Mouse (Mus musculus) limb, embryonic 11.5 days (tissue): ENCODE data around the gene Srl. TPM values are rescaled to one million over a fixed set of nuclear protein-coding genes. Genes with fewer than 3 reads are reported as not detected.
A peak's percentile ranks its signal among the peaks of the same experiment; 100 is the strongest.
"Not testable (repeated sequence)": the region's sequence is repeated elsewhere in the genome, so short reads cannot be mapped to it uniquely, and the experiment has no call there.

Source experiments
- ATAC-seq: fragments of 200-750 bp; cut with Nextera tagmentation; 2 replicates; pipeline ENCODE4 v1.8.0; 2017; ENCODE audit warnings: low read depth; ENCODE audit not compliant: insufficient number of reproducible peaks, low FRiP score, low TSS enrichment
- DNase-seq: peaks from one replicate; pipeline ENCODE4 v3.0.0-alpha.2; 2015; ENCODE audit warnings: low spot score
- H3K27ac ChIP-seq: fragments of 300-500 bp; sonication (generic); replicated peaks from 2 replicates; pipeline ENCODE4 v1.5.1; 2014; ENCODE audit warnings: low read depth, mild to moderate bottlenecking, low read length
- H3K27me3 ChIP-seq: fragments of 300-500 bp; sonication (generic); 2 replicates; pipeline ENCODE4 v1.6.1; 2014; ENCODE audit warnings: mild to moderate bottlenecking, low read length, mixed read lengths; ENCODE audit not compliant: control insufficient read depth, insufficient read depth
- H3K36me3 ChIP-seq: fragments of 300-500 bp; sonication (generic); 2 replicates; pipeline ENCODE4 v1.6.1; 2014; ENCODE audit warnings: mild to moderate bottlenecking, low read length, moderate library complexity, mixed read lengths; ENCODE audit not compliant: control insufficient read depth, insufficient read depth
- H3K4me1 ChIP-seq: fragments of 300-500 bp; sonication (generic); 2 replicates; pipeline ENCODE4 v1.6.1; 2014; ENCODE audit warnings: low read length, mixed read lengths; ENCODE audit not compliant: control insufficient read depth, insufficient read depth
- H3K4me2 ChIP-seq: fragments of 300-500 bp; sonication (generic); 2 replicates; pipeline ENCODE4 v1.6.1; 2014; ENCODE audit warnings: low read depth, mild to moderate bottlenecking, moderate library complexity; ENCODE audit not compliant: severe bottlenecking
- H3K4me3 ChIP-seq: fragments of 300-500 bp; sonication (generic); 2 replicates; pipeline ENCODE4 v1.5.1; 2014; ENCODE audit warnings: low read depth, low read length
- H3K9ac ChIP-seq: fragments of 300-500 bp; sonication (generic); 2 replicates; pipeline ENCODE4 v1.6.1; 2014; ENCODE audit warnings: mild to moderate bottlenecking, low read length
- H3K9me3 ChIP-seq: fragments of 300-500 bp; sonication (generic); 2 replicates; pipeline ENCODE4 v1.6.1; 2016; ENCODE audit warnings: low read length; ENCODE audit not compliant: control insufficient read depth
- WGBS: fragments of 180-500 bp; shearing (Covaris S2); extraction: QIAGEN DNeasy Blood & Tissue Kit; methylation state at CpG from one replicate; pipeline ENCODE4 v1.1.7; 2014; 5-methylcytosine and 5-hydroxymethylcytosine counted together
- polyA plus RNA-seq: library from polyadenylated mRNA; unstranded; fragments of >200 nt; fragmentation: Nextera tagmentation; extraction: Ambion mirVana; gene quantifications from 2 replicates; pipeline ENCODE4 v1.2.1, GENCODE M21; 2014

The Srl gene
- polyA plus RNA-seq, 1 experiment from 2014 or later, result 29.7 TPM

DNA sequence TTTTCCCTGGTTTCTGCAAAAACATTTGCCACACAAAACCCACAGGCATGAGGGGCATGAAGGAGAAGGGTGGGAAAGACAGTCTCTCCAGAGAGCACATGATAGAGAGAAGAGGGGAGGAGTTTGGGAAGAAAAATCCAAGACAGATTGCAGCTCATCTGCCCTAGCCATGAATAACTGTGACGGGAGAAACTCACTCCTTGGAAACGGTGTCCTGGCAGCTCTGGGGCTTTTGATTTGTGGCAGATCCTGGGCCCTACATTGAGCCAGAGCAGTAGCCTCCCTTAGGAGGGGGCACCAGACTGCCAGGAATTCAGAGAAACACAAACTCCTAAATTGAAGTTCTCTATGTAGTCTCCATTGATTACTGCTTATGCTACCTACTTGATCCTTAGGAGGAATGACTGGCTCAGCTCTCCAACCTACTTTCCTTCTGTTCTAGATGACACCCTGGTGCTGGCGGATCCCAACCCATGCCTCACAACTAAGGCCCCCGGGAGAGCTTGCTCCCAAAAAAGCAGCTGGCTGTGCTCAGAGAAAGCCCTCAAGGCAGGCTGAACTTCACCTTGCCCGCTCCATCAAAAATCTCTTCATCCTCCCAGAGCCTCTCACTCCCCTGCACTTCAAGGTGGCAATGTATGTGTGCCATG, 60.9 kb downstream of the Srl start:
- no peak overlapping the region for H3K4me3 ChIP-seq
- WGBS, result 71% methylated on average over 5 of the region's 5 CpGs
- H3K9me3 ChIP-seq, result no peaks in the 10 kb centered on the region
- no peak overlapping the region for H3K4me2 ChIP-seq
- H3K27ac ChIP-seq, result no peak overlapping the region
- H3K27me3 ChIP-seq, result no peaks in the 10 kb centered on the region
- H3K36me3 ChIP-seq, result 0 out of 2 replicates have a peak, but pooled peaks cover 2% of the 10 kb centered on the region
- DNase-seq (no peak), ATAC-seq (no peak)
- H3K9ac ChIP-seq, result no peak overlapping the region
- no peaks in the 10 kb centered on the region for H3K4me1 ChIP-seq

DNA sequence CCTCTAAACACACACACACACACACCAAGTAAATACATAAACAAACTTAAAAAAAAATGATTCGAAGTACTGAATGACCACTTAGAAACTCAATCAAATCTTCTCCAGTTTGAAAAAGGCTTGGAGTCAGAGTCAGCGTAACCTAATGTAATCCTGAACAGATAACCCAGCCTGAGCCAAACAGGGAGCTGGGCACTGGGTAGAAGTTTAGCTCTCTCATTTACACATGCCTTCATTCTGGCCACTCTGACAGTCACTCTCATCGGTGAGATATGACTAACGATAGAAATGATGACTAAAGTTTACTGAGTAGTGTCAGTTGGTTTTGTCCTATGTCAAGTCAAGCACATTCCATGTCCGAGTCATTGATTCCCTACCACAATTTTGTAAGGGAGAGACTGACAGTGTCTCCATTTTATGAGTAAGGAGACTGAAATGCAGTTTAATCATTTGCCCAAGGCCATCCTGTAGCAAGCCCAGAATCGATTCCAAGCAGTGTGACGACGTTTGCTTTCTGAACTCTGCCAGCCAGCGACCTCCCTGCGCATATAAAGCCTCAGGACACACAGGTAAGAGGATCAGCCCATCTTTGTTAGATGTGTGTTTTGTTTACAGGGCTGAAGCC, 63.9 kb downstream of the Srl start:
- Histone ChIP-seq H3K4me2 (no peak overlapping the region), H3K27me3 (no peaks in the 10 kb centered on the region), H3K4me3 (no peak overlapping the region), H3K27ac (no peak overlapping the region), H3K9ac (no peak overlapping the region), H3K4me1 (no peaks in the 10 kb centered on the region), H3K36me3 (0 out of 2 replicates have a peak, but pooled peaks cover 2% of the 10 kb centered on the region), H3K9me3 (no peaks in the 10 kb centered on the region)
- DNase-seq (no peak), ATAC-seq (no peak)
- 90% methylated on average over 10 of the region's 10 CpGs for WGBS

DNA sequence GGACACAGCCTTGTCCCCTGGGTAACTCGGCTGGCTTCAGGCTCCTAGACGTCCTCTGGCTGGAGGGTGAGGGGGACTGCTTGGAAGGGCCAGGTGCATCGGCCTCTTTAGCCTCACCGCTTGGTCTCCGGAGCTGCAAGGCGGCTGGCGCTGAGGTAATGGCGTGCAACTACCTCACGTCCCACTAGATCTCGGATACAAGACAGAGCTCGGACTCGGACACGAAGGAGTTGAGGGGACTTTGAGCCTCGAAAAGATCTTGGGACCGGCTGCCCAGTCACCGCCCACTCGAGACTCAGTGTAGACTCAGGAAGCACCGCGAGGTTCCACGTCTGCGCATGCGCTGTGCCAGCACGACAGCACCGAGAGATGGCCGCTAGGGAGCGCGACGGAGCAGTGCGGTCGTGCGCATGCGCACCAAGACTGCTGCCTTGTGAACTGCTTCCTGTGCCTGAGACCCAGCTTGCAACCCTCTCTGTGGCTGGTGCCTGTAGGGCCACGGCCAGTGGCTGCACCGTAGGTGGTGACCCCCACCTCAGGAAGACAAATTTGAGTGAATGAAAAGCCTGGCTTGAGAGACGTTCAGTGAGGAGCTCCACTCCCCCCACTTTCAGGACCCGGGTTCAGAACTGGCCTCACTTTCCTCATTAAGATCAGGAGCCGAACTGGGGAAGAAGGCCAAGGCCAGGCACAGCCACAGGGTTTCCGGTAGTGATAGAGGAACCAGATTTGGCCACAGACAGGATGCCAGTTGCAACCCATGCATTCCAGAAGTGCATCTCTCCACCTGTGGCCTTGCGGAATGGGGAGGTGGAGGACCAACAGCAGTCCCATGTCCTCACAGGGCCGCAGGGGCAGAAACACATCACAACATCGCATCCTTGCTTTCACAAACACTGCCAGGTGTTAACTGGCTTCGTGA, 66.5 kb downstream of the Srl start:
- 0 out of 2 replicates have a peak, but pooled peaks cover 2% of the 10 kb centered on the region for H3K36me3 ChIP-seq
- H3K9ac ChIP-seq, result peak overlapping the region; percentile 79
- H3K4me3 ChIP-seq, result peak overlapping the region; percentile 50
- H3K9me3 ChIP-seq, result no peaks in the 10 kb centered on the region
- no peaks in the 10 kb centered on the region for H3K4me1 ChIP-seq
- H3K27me3 ChIP-seq, result no peaks in the 10 kb centered on the region
- 0 out of 2 replicates have a peak overlapping the region, but pooled peaks have one; percentile 32 for H3K27ac ChIP-seq
- peak; percentile 89 for ATAC-seq
- 16% methylated on average over 42 of the region's 42 CpGs for WGBS
- H3K4me2 ChIP-seq, result peak overlapping the region; percentile 49
- DNase-seq, result peak; percentile 98

DNA sequence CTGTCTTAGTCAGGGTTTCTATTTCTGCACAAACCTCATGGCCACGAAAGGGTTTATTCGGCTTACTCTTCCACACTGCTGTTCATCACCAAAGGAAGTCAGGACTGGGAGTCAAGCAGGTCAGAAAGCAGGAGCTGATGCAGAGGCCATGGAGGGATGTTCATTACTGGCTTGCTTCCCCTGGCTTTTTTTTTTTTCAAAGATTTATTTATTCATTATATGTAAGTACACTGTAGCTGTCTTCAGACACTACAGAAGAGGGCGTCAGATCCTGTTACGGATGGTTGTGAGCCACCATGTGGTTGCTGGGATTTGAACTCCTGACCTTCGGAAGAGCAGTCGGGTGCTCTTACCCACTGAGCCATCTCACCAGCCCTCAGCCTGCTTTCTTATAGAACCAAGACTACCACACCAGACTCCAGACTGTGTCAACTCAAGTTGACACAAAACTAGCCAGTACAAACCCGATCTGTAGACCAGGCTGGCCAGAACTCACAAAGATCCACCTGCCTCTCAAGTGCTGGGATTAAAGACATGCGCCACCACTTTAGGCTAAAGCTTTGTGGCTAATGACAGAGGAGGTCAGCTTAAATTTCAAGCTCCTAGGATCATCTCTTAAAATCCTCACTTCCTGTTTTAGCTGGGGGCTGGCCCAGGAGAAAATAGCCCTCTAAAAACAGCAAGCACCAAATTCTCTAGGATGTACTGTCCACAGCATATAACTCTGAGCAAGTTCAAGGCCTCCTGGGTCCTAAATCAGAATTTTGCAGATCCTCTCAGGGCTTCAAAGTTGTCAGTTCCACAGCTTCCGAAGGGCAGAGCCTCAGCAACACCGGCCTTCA, 67.4 kb downstream of the Srl start:
- Histone ChIP-seq H3K4me3 (peak overlapping the region; percentile 50), H3K4me2 (peak overlapping the region; percentile 49), H3K27ac (0 out of 2 replicates have a peak overlapping the region, but pooled peaks have one; percentile 32), H3K9ac (peak overlapping the region; percentile 79)
- not testable (repeated sequence) for DNase-seq, ATAC-seq, H3K4me1 ChIP-seq, H3K36me3 ChIP-seq, H3K27me3 ChIP-seq, H3K9me3 ChIP-seq
- WGBS, result 74% methylated on average over 10 of the region's 10 CpGs

DNA sequence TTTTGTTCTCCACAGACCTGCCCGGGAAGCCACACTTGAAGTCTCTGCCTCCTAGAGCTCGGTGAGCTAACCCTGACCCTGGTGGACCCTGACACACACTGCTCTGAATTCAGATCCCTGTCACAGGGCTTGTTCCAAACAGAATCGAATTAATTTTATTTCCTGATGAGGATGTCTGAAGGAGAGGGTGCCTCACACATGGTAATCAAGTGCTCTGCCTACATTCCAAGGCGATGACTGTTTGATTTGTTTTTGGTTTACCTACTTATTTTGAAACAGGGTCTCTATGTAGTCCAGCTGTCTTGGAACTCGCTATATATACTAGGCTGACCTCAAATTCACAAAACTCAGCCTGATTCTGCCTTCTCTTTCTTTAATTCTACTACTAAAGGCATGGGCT, 68.4 kb downstream of the Srl start:
- ATAC-seq (no peak), DNase-seq (no peak)
- Histone ChIP-seq H3K9me3 (no peaks in the 10 kb centered on the region), H3K27me3 (no peaks in the 10 kb centered on the region), H3K4me1 (no peaks in the 10 kb centered on the region), H3K36me3 (no peaks in the 10 kb centered on the region), H3K27ac (no peak overlapping the region), H3K4me3 (no peak overlapping the region), H3K4me2 (no peak overlapping the region), H3K9ac (no peak overlapping the region)
- WGBS, result 79% methylated on average over 5 of the region's 5 CpGs

DNA sequence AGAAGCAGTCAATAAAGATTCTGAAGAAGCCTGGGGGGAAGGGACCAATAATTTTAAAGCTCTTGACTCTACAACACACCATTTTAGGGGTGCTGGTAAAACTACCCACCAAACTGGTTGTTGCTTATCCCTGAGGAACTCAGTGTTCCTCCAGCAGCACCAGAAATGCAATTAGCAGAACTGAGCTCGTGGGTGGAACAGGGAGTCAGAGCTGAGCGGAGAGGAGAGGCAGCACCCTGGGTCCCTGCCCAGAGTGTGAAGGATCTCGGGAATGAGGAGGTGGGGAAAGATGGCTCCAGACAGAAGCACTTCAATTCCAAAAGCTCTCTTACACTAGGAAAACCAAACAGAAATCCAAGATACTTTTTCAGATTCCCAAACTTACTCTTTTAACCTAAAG, 68.9 kb downstream of the Srl start:
- no peak for DNase-seq
- Histone ChIP-seq H3K9ac (no peak overlapping the region), H3K36me3 (no peaks in the 10 kb centered on the region), H3K27me3 (no peaks in the 10 kb centered on the region), H3K4me2 (no peak overlapping the region), H3K4me1 (no peaks in the 10 kb centered on the region), H3K27ac (no peak overlapping the region), H3K4me3 (no peak overlapping the region), H3K9me3 (no peaks in the 10 kb centered on the region)
- 57% methylated on average over 3 of the region's 3 CpGs for WGBS
- ATAC-seq, result no peak

DNA sequence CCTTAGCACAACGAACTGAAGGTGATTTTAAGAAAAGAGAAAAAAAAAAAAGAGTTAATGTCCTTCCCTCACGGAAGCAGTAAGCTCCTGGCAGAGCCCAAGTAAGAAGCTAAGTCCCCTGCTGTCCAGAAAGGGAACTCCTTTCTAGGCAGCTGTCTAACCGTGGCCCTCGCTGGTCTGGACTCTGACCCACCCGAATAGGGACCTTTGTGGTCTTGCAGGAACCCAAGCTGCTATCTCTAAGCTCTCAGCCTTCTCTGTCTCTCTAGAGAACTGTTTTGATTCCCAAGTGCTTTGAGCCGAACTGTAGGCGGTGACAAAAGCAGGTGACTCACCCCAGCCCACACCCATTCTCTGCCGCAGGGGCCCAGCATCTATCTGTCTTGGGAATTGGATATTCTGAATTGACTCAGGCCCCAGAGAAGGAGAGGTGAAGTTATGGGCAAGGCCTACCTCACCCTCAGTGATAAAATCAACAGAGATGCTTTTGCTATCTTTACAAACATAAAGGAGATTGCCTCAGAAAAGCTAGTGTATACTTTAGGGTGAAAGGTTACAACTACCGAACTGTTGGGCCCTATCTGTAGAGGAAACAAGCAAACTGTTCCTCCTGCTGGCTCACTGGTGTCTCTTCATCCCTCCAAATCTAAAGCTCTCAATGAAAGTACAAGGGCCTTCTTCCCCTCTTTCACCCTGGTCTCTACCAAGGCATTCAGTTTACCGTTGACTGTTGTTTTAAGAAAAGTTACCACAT, 71.8 kb downstream of the Srl start:
- Histone ChIP-seq H3K36me3 (no peaks in the 10 kb centered on the region), H3K9ac (no peak overlapping the region), H3K27me3 (no peaks in the 10 kb centered on the region), H3K4me3 (no peak overlapping the region), H3K27ac (no peak overlapping the region), H3K4me1 (no peaks in the 10 kb centered on the region), H3K4me2 (no peak overlapping the region), H3K9me3 (no peaks in the 10 kb centered on the region)
- ATAC-seq (no peak), DNase-seq (no peak)
- 68% methylated on average over 10 of the region's 10 CpGs for WGBS
